Comparison of ENCODE assay signal across 10 mouse cellular contexts in genomic region chr4:34782730-34783129, GRCm38 (mm10). TPM values are rescaled to one million over a fixed set of nuclear protein-coding genes. Genes with fewer than 3 reads are reported as not detected.
A peak's percentile ranks its signal among the peaks of the same experiment; 100 is the strongest.
DNase-seq lines count a peak whose midpoint lies in the region; ATAC-seq and TF ChIP-seq lines count a peak whose summit lies in the region.
"Had no signal": no experiment of that assay in that cellular context is flagged by ENCODE, and none has a peak within 500 bp of the region (broad histone marks: within the 10 kb centered on the region; RNA-seq: fewer than 3 reads in every experiment).

No protein-coding gene starts in this region.

- ATAC-seq in kidney, postnatal 0 days (replicated peaks; ENCODE audit: low FRiP score, low read depth): no peak
- ATAC-seq in kidney, embryonic 15.5 days (replicated peaks; ENCODE audit: low FRiP score): no peak

- H3K4me3 ChIP-seq in kidney, postnatal 0 days (replicated peaks; ENCODE audit: low read depth, low read length): no peak overlapping the region
- H3K4me3 ChIP-seq in kidney, embryonic 15.5 days (replicated peaks): no peak overlapping the region
- H3K4me3 ChIP-seq in thymus, adult 2 months (ENCODE audit: control insufficient read depth, insufficient read depth, low read length): no peak overlapping the region
- H3K4me3 ChIP-seq in embryonic fibroblast, embryonic 13.5 days (ENCODE audit: insufficient read depth, low read length): no peak overlapping the region
- H3K4me3 ChIP-seq: embryonic facial prominence, embryonic 13.5 days had no signal

- H3K27me3 ChIP-seq in kidney, postnatal 0 days (ENCODE audit: insufficient read depth, low read length): no peaks in the 10 kb centered on the region
- H3K27me3 ChIP-seq in kidney, embryonic 15.5 days: no peaks in the 10 kb centered on the region
- H3K27me3 ChIP-seq in thymus, adult 2 months (ENCODE audit: control insufficient read depth, insufficient read depth, low read length): no peaks in the 10 kb centered on the region
- H3K27me3 ChIP-seq: embryonic facial prominence, embryonic 13.5 days had no signal

- no peaks in the 10 kb centered on the region for H3K9me3 ChIP-seq in kidney, postnatal 0 days (replicated peaks; ENCODE audit: low read length)
- no peaks in the 10 kb centered on the region for H3K9me3 ChIP-seq in kidney, embryonic 15.5 days (replicated peaks)
- H3K9me3 ChIP-seq: embryonic facial prominence, embryonic 13.5 days had no signal

- H3K9ac ChIP-seq in kidney, postnatal 0 days (ENCODE audit: low read depth, low read length): no peak overlapping the region
- H3K9ac ChIP-seq in kidney, embryonic 15.5 days: no peak overlapping the region
- H3K9ac ChIP-seq: embryonic facial prominence, embryonic 13.5 days had no signal

- no peak overlapping the region for H3K4me2 ChIP-seq in kidney, postnatal 0 days (ENCODE audit: low read length)
- no peak overlapping the region for H3K4me2 ChIP-seq in kidney, embryonic 15.5 days
- H3K4me2 ChIP-seq: embryonic facial prominence, embryonic 13.5 days; heart, embryonic 11.5 days had no signal

- peak; percentile 64 for TF ChIP-seq CTCF in kidney, postnatal 0 days (IDR thresholded peaks at IDR 0.05; ENCODE audit: low read depth)
- TF ChIP-seq CTCF in thymus, adult 2 months (IDR thresholded peaks at IDR 0.05; ENCODE audit: borderline replicate concordance, control insufficient read depth, extremely low read depth, insufficient read depth, low read length, poor library complexity): 0 out of 2 replicates have a peak, but pooled peaks have one; percentile 32
- peak; percentile 22; the same call in 1 of the 2 replicates for TF ChIP-seq CTCF in embryonic fibroblast, embryonic 13.5 days (IDR thresholded peaks at IDR 0.05; ENCODE audit: borderline replicate concordance, insufficient read depth, low read length)

- no peak for TF ChIP-seq POLR2A in thymus, adult 2 months (IDR thresholded peaks at IDR 0.05; ENCODE audit: control insufficient read depth, extremely low read depth, insufficient read depth, low read length, poor library complexity)
- no peak for TF ChIP-seq POLR2A in embryonic fibroblast, embryonic 13.5 days (IDR thresholded peaks at IDR 0.05; ENCODE audit: low read depth, low read length)

- H3K4me1 ChIP-seq in kidney, postnatal 0 days (replicated peaks; ENCODE audit: insufficient read depth, low read length): no peaks in the 10 kb centered on the region
- H3K4me1 ChIP-seq in kidney, embryonic 15.5 days: 0 out of 2 replicates have a peak, but pooled peaks cover under 1% of the 10 kb centered on the region
- peaks cover under 1% of the 10 kb centered on the region for H3K4me1 ChIP-seq in thymus, adult 2 months (replicated peaks; ENCODE audit: control insufficient read depth, insufficient read depth, low read length)
- no peaks in the 10 kb centered on the region for H3K4me1 ChIP-seq in embryonic fibroblast, embryonic 13.5 days (ENCODE audit: control insufficient read depth, insufficient read depth, low read length)
- H3K4me1 ChIP-seq: embryonic facial prominence, embryonic 13.5 days had no signal

- no peaks in the 10 kb centered on the region for H3K36me3 ChIP-seq in kidney, postnatal 0 days (ENCODE audit: insufficient read depth, low read length)
- no peaks in the 10 kb centered on the region for H3K36me3 ChIP-seq in kidney, embryonic 15.5 days
- H3K36me3 ChIP-seq in thymus, adult 2 months (ENCODE audit: control insufficient read depth, insufficient read depth, low read length): no peaks in the 10 kb centered on the region
- H3K36me3 ChIP-seq: embryonic facial prominence, embryonic 13.5 days had no signal

- peak; percentile 31 for DNase-seq in kidney, postnatal 0 days (ENCODE audit: low spot score)
- DNase-seq in thymus, adult 2 months: peak; percentile 32
- DNase-seq in thymus, adult 18-20 months: no peak
- DNase-seq in ovary, postnatal 36 days (ENCODE audit: low spot score): no peak
- DNase-seq in adrenal gland, postnatal 25 days: no peak

- no peak overlapping the region for H3K27ac ChIP-seq in kidney, postnatal 0 days
- H3K27ac ChIP-seq in kidney, embryonic 15.5 days: no peak overlapping the region
- H3K27ac ChIP-seq in thymus, adult 2 months (ENCODE audit: control insufficient read depth, insufficient read depth, low read length): no peak overlapping the region
- no peak overlapping the region for H3K27ac ChIP-seq in embryonic fibroblast, embryonic 13.5 days (ENCODE audit: insufficient read depth, low read length)
- H3K27ac ChIP-seq: embryonic facial prominence, embryonic 13.5 days had no signal

- WGBS in kidney, postnatal 0 days: 44% methylated on average over 4 of the region's 4 CpGs
- WGBS in kidney, embryonic 15.5 days: 41% methylated on average over 4 of the region's 4 CpGs
- 53% methylated on average over 4 of the region's 4 CpGs for WGBS in thymus, adult 2 months

RNA-seq across cellular contexts. Expression of gene Smim8, which starts 4.5 kb away (rescaled TPM):
- polyA plus RNA-seq in kidney, postnatal 0 days (2015; fragmentation: Nextera tagmentation; extraction: Ambion mirVana): 73.0 and 80.3 TPM in 2 replicates
- 44.6 and 49.2 TPM in 2 replicates for polyA plus RNA-seq in kidney, embryonic 15.5 days (2015; fragmentation: Nextera tagmentation; extraction: Ambion mirVana)
- 4.3 and 4.4 TPM in 2 replicates for polyA plus RNA-seq in thymus, adult 2 months (2012; rRNA removed)
- polyA plus RNA-seq in embryonic fibroblast, embryonic 13.5 days (2011; ENCODE audit: insufficient read length, low read depth, missing spikeins): 19.9 and 24.1 TPM in 2 replicates
- 15.2 and 23.8 TPM in 2 replicates for total RNA-seq in adrenal gland, postnatal 25 days (2021)

RNA-seq across cellular contexts. Expression of gene Gm136, which starts 26.7 kb away (rescaled TPM):
- not detected in 2 replicates for polyA plus RNA-seq in kidney, postnatal 0 days (2015; fragmentation: Nextera tagmentation; extraction: Ambion mirVana)
- not detected in 2 replicates for polyA plus RNA-seq in kidney, embryonic 15.5 days (2015; fragmentation: Nextera tagmentation; extraction: Ambion mirVana)
- not detected in 2 replicates for polyA plus RNA-seq in thymus, adult 2 months (2012; rRNA removed)
- not detected in 2 replicates for polyA plus RNA-seq in embryonic fibroblast, embryonic 13.5 days (2011; ENCODE audit: insufficient read length, low read depth, missing spikeins)
- not detected in 2 replicates for total RNA-seq in adrenal gland, postnatal 25 days (2021)
- total RNA-seq: layer of hippocampus, adult 18-20 months had no signal
- polyA plus RNA-seq: embryonic facial prominence, embryonic 13.5 days; heart, embryonic 11.5 days had no signal

RNA-seq across cellular contexts. Expression of gene Cfap206, which starts 52.7 kb away (rescaled TPM):
- polyA plus RNA-seq in kidney, postnatal 0 days (2015; fragmentation: Nextera tagmentation; extraction: Ambion mirVana): 1.1 and 1.3 TPM in 2 replicates
- 0.91 and 1.3 TPM in 2 replicates for polyA plus RNA-seq in kidney, embryonic 15.5 days (2015; fragmentation: Nextera tagmentation; extraction: Ambion mirVana)
- polyA plus RNA-seq in thymus, adult 2 months (2012; rRNA removed): 0.15 and 0.31 TPM in 2 replicates
- polyA plus RNA-seq in embryonic fibroblast, embryonic 13.5 days (2011; ENCODE audit: insufficient read length, low read depth, missing spikeins): not detected in 2 replicates
- not detected in 2 replicates for total RNA-seq in adrenal gland, postnatal 25 days (2021)

Comparison
In these comparisons a context has a peak if more than half of its experiments do, and no peak if none do; other contexts are left out.
1. DNase-seq: peak in kidney, postnatal 0 days (single experiment) and thymus, adult 2 months (single experiment); none in thymus, adult 18-20 months (0 of 2), ovary, postnatal 36 days (single experiment) and adrenal gland, postnatal 25 days (single experiment).
2. Peak in every context shown above with its lines, with median percentiles within 50 percentile points of each other: CTCF ChIP-seq.